8 mouse cellular contexts compared by ENCODE assay signal in the genomic region with DNA sequence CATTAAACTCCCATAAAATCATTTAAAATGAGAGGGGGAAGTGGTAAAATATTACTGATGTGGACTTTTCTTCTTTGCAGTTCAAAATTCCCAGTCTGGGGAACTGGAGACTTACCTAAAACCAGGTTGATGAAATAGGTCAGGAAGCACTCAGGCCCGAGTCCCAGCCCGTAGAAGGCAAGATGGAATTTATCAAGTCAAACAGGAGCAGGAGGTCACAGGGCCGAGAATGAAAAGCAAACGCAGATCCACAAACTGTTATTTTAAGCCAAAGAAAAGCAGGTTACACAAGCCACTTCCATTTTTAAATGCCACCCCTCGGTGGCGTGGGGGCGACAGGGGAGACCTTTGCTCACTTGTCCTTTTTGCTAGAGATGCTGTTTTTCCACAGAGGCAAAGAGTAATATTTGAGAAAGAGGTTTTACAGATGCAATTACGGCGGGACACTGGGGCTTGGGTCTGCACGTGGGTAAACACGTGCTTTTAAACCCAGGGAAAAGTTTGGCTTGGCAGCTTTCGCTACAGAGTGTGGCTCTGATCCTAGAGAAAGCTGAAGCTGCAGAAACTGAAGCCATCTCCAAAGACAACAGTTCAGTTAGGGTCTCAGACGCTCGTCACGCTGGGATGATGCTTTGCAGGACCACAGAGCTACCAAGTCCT.
DNase-seq lines count a peak whose midpoint lies in the region; ATAC-seq and TF ChIP-seq lines count a peak whose summit lies in the region.

No protein-coding gene starts in this region.

- 16% methylated on average over 15 of the region's 15 CpGs for WGBS in liver, adult 2 months
- WGBS in liver, embryonic 11.5 days, result 55% methylated on average over 15 of the region's 15 CpGs
- 37% methylated on average over 15 of the region's 15 CpGs for WGBS in lung, adult 2 months

- H3K4me3 ChIP-seq in liver, adult 2 months (ENCODE audit: insufficient read depth, low read depth, low read length), result peak overlapping the region; percentile 28; the same call in 1 of the 2 replicates
- no peak overlapping the region for H3K4me3 ChIP-seq in liver, embryonic 11.5 days (ENCODE audit: low read depth, low read length)
- peak overlapping the region; percentile 51 for H3K4me3 ChIP-seq in lung, adult 2 months (replicated peaks; ENCODE audit: extremely low read depth, low read depth, low read length)
- H3K4me3 ChIP-seq in left cerebral cortex, adult 2 months, result no peak overlapping the region

- no peak for TF ChIP-seq POLR2A in liver, adult 2 months (IDR thresholded peaks at IDR 0.05; ENCODE audit: extremely low read depth, insufficient read depth, low read length)
- TF ChIP-seq POLR2A in lung, adult 2 months (IDR thresholded peaks at IDR 0.05; ENCODE audit: borderline replicate concordance, extremely low read depth, low read depth, low read length), result no peak

- H3K9ac ChIP-seq in liver, adult 2 months (ENCODE audit: low read depth, low read length), result peak overlapping the region; percentile 32; the same call in 1 of the 2 replicates
- H3K9ac ChIP-seq in liver, embryonic 11.5 days (ENCODE audit: low read depth, low read length), result no peak overlapping the region

- no peaks in the 10 kb centered on the region for H3K4me1 ChIP-seq in liver, adult 2 months (ENCODE audit: control insufficient read depth, insufficient read depth, low read length)
- H3K4me1 ChIP-seq in liver, embryonic 11.5 days (replicated peaks; ENCODE audit: control insufficient read depth, insufficient read depth, low read length), result 0 out of 2 replicates have a peak, but pooled peaks cover 2% of the 10 kb centered on the region
- no peaks in the 10 kb centered on the region for H3K4me1 ChIP-seq in lung, adult 2 months (ENCODE audit: control insufficient read depth, insufficient read depth, low read length)

- H3K27ac ChIP-seq in liver, adult 2 months (replicated peaks; ENCODE audit: insufficient read depth, low read depth, low read length), result peak overlapping the region; percentile 69
- H3K27ac ChIP-seq in liver, embryonic 11.5 days (ENCODE audit: low read depth, low read length), result no peak overlapping the region
- H3K27ac ChIP-seq in left cerebral cortex, adult 2 months, result no peak overlapping the region

- peak; percentile 80 for DNase-seq in liver, adult 2 months (ENCODE audit: extremely low read depth, low read depth, low spot score)
- DNase-seq in liver, embryonic 11.5 days (ENCODE audit: low spot score), result no peak
- peak; percentile 20 for DNase-seq in embryo, embryonic 9.5 days (ENCODE audit: extremely low spot score)
- peak; percentile 10 to 56 for DNase-seq in heart, postnatal 14 days
- peak; percentile 11 for DNase-seq in lung, adult 2 months
- no peak for DNase-seq in testis, postnatal 14 days (ENCODE audit: low spot score)
- DNase-seq in left cerebral cortex, adult 2 months (ENCODE audit: extremely low spot score in 1 of 2, low spot score in 2 of 2), result no peak

- no peaks in the 10 kb centered on the region for H3K27me3 ChIP-seq in liver, adult 2 months (ENCODE audit: control insufficient read depth, insufficient read depth, low read length)
- no peaks in the 10 kb centered on the region for H3K27me3 ChIP-seq in liver, embryonic 11.5 days (replicated peaks; ENCODE audit: control insufficient read depth, insufficient read depth, low read length)

- no peaks in the 10 kb centered on the region for H3K9me3 ChIP-seq in liver, embryonic 11.5 days (ENCODE audit: control insufficient read depth, low read length)

- H3K79me2 ChIP-seq in liver, adult 2 months (ENCODE audit: control insufficient read depth, insufficient read depth, low read length), result no peaks in the 10 kb centered on the region

- no peak for TF ChIP-seq CTCF in liver, adult 2 months (IDR thresholded peaks at IDR 0.05; ENCODE audit: low read depth, low read length)
- no peak for TF ChIP-seq CTCF in lung, adult 2 months (IDR thresholded peaks at IDR 0.05; ENCODE audit: insufficient read depth, low read length)
- TF ChIP-seq CTCF in left cerebral cortex, adult 2 months (IDR thresholded peaks at IDR 0.05), result no peak

- no peak overlapping the region for H3K4me2 ChIP-seq in liver, embryonic 11.5 days

- intact Hi-C loops in heart, postnatal 14 days (cut with DNase I), result no loop called here
- intact Hi-C loops in left cerebral cortex, adult 2 months (cut with DNase I), result no loop called here

- no peaks in the 10 kb centered on the region for H3K36me3 ChIP-seq in liver, adult 2 months (ENCODE audit: control insufficient read depth, insufficient read depth, low read length)
- H3K36me3 ChIP-seq in liver, embryonic 11.5 days (ENCODE audit: control insufficient read depth, insufficient read depth, low read length), result no peaks in the 10 kb centered on the region

- no peak for ATAC-seq in liver, embryonic 11.5 days (replicated peaks; ENCODE audit: low FRiP score)
- no peak for ATAC-seq in megakaryocyte progenitor cell, adult 5-6 weeks (replicated peaks; ENCODE audit: poor library complexity)

Comparison
In these comparisons a context has a peak if more than half of its experiments do, and no peak if none do; other contexts are left out.
1. DNase-seq: peak in liver, adult 2 months (single experiment), embryo, embryonic 9.5 days (single experiment), heart, postnatal 14 days (2 of 2) and lung, adult 2 months (single experiment); none in liver, embryonic 11.5 days (single experiment), testis, postnatal 14 days (single experiment) and left cerebral cortex, adult 2 months (0 of 2).
2. H3K4me3 ChIP-seq: peak in liver, adult 2 months (single experiment) and lung, adult 2 months (single experiment); none in liver, embryonic 11.5 days (single experiment) and left cerebral cortex, adult 2 months (single experiment).